Mouse (Mus musculus) forebrain, embryonic 11.5 days (tissue): Measurements from ENCODE around the gene Fam208a. TPM values are rescaled to one million over a fixed set of nuclear protein-coding genes. Genes with fewer than 3 reads are reported as not detected.

Experiments
- ATAC-seq: fragments of 200-750 bp; cut with Nextera tagmentation; replicated peaks from 2 replicates; pipeline ENCODE4 v1.8.0; 2017; ENCODE audit warnings: moderate TSS enrichment; ENCODE audit not compliant: low FRiP score
- DNase-seq: peaks from one replicate; pipeline ENCODE4 v3.0.0-alpha.2; 2017; ENCODE audit warnings: low spot score
- H3K27ac ChIP-seq: fragments of 300-500 bp; sonication (generic); 2 replicates; pipeline ENCODE4 v1.5.1; 2014; ENCODE audit warnings: low read depth, low read length
- H3K27me3 ChIP-seq: fragments of 300-500 bp; sonication (generic); 2 replicates; pipeline ENCODE4 v1.6.1; 2014; ENCODE audit warnings: mild to moderate bottlenecking, low read length, mixed read lengths; ENCODE audit not compliant: control insufficient read depth, insufficient read depth
- H3K36me3 ChIP-seq: fragments of 300-500 bp; sonication (generic); 2 replicates; pipeline ENCODE4 v1.6.1; 2014; ENCODE audit warnings: mild to moderate bottlenecking, low read length, moderate library complexity, mixed read lengths; ENCODE audit not compliant: control insufficient read depth, insufficient read depth
- H3K4me1 ChIP-seq: fragments of 300-500 bp; sonication (generic); replicated peaks from 2 replicates; pipeline ENCODE4 v1.6.1; 2014; ENCODE audit warnings: low read length, mixed read lengths; ENCODE audit not compliant: control insufficient read depth, insufficient read depth
- H3K4me2 ChIP-seq: fragments of 300-500 bp; sonication (generic); 2 replicates; pipeline ENCODE4 v1.6.1; 2014; ENCODE audit warnings: low read depth, mild to moderate bottlenecking, low read length, moderate library complexity, mixed read lengths; ENCODE audit not compliant: severe bottlenecking
- H3K4me3 ChIP-seq: fragments of 300-500 bp; sonication (generic); 2 replicates; pipeline ENCODE4 v1.5.1; 2014; ENCODE audit warnings: low read depth, low read length
- H3K9ac ChIP-seq: fragments of 300-500 bp; sonication (generic); 2 replicates; pipeline ENCODE4 v1.6.1; 2014; ENCODE audit warnings: low read length
- H3K9me3 ChIP-seq: fragments of 300-500 bp; sonication (generic); 2 replicates; pipeline ENCODE4 v1.6.1; 2016; ENCODE audit warnings: low read length, mixed read lengths; ENCODE audit not compliant: control insufficient read depth
- WGBS: fragments of 180-500 bp; shearing (Covaris S2); extraction: QIAGEN DNeasy Blood & Tissue Kit; methylation state at CpG from one replicate; pipeline ENCODE4 v1.1.7; 2014; 5-methylcytosine and 5-hydroxymethylcytosine counted together
- polyA plus RNA-seq: library from polyadenylated mRNA; unstranded; fragments of >200 nt; fragmentation: Nextera tagmentation; extraction: Ambion mirVana; gene quantifications from 2 replicates; pipeline ENCODE4 v1.2.1, GENCODE M21; 2014

Gene Fam208a
- polyA plus RNA-seq, 1 experiment from 2014 or later: 17.4 TPM

- H3K36me3 ChIP-seq: no peaks in the 10 kb centered on the region
- H3K4me3 ChIP-seq: no peak overlapping the region
- no peaks in the 10 kb centered on the region for H3K27me3 ChIP-seq
- H3K4me2 ChIP-seq: no peak overlapping the region
- WGBS: 90% methylated on average over 3 of the region's 3 CpGs
- no peak overlapping the region for H3K9ac ChIP-seq
- ATAC-seq (no peak), DNase-seq (no peak)
- H3K27ac ChIP-seq: no peak overlapping the region
- H3K9me3 ChIP-seq: no peaks in the 10 kb centered on the region
- no peaks in the 10 kb centered on the region for H3K4me1 ChIP-seq
These were observed 20.4 kb upstream of the Fam208a start for GRCm38 (mm10) chr14:27408240-27408639.

- H3K36me3 ChIP-seq: no peaks in the 10 kb centered on the region
- 95% methylated on average over 3 of the region's 3 CpGs for WGBS
- H3K27me3 ChIP-seq: no peaks in the 10 kb centered on the region
- H3K27ac ChIP-seq: no peak overlapping the region
- no peaks in the 10 kb centered on the region for H3K9me3 ChIP-seq
- H3K4me3 ChIP-seq: no peak overlapping the region
- DNase-seq (no peak), ATAC-seq (no peak)
- no peak overlapping the region for H3K4me2 ChIP-seq
- H3K4me1 ChIP-seq: no peaks in the 10 kb centered on the region
- H3K9ac ChIP-seq: no peak overlapping the region
These were observed 19.0 kb upstream of the Fam208a start for GRCm38 (mm10) chr14:27409662-27410061.

GRCm38 (mm10) chr14:27411492-27411891, 17.1 kb upstream of the Fam208a start:
- DNase-seq (no peak), ATAC-seq (no peak)
- Histone ChIP-seq H3K4me3 (no peak overlapping the region), H3K9me3 (no peaks in the 10 kb centered on the region), H3K27me3 (no peaks in the 10 kb centered on the region), H3K36me3 (no peaks in the 10 kb centered on the region), H3K4me2 (no peak overlapping the region), H3K4me1 (no peaks in the 10 kb centered on the region), H3K9ac (no peak overlapping the region), H3K27ac (no peak overlapping the region)
- 92% methylated on average over 7 of the region's 7 CpGs for WGBS

GRCm38 (mm10) chr14:27412699-27413098, 15.9 kb upstream of the Fam208a start:
- Histone ChIP-seq H3K4me2 (no peak overlapping the region), H3K4me1 (no peaks in the 10 kb centered on the region), H3K27me3 (no peaks in the 10 kb centered on the region), H3K9ac (no peak overlapping the region), H3K36me3 (no peaks in the 10 kb centered on the region), H3K27ac (no peak overlapping the region), H3K4me3 (no peak overlapping the region), H3K9me3 (no peaks in the 10 kb centered on the region)
- DNase-seq (no peak), ATAC-seq (no peak)
- 89% methylated on average over 8 of the region's 8 CpGs for WGBS

GRCm38 (mm10) chr14:27413961-27414360, 14.7 kb upstream of the Fam208a start:
- no peak overlapping the region for H3K9ac ChIP-seq
- no peak overlapping the region for H3K4me3 ChIP-seq
- no peak for ATAC-seq
- no peak overlapping the region for H3K27ac ChIP-seq
- no peak overlapping the region for H3K4me2 ChIP-seq
- no peaks in the 10 kb centered on the region for H3K36me3 ChIP-seq
- H3K9me3 ChIP-seq: no peaks in the 10 kb centered on the region
- WGBS: 58% methylated on average over 4 of the region's 4 CpGs
- no peaks in the 10 kb centered on the region for H3K27me3 ChIP-seq
- no peaks in the 10 kb centered on the region for H3K4me1 ChIP-seq
- DNase-seq: no peak

- WGBS: 75% methylated on average over 3 of the region's 3 CpGs
- Histone ChIP-seq H3K9ac (no peak overlapping the region), H3K4me2 (no peak overlapping the region), H3K27me3 (no peaks in the 10 kb centered on the region), H3K36me3 (no peaks in the 10 kb centered on the region), H3K4me3 (no peak overlapping the region), H3K27ac (no peak overlapping the region), H3K4me1 (no peaks in the 10 kb centered on the region), H3K9me3 (no peaks in the 10 kb centered on the region)
- ATAC-seq (no peak), DNase-seq (no peak)
These were observed 7.8 kb upstream of the Fam208a start for GRCm38 (mm10) chr14:27420816-27421215.

GRCm38 (mm10) chr14:27422301-27422700, 6.3 kb upstream of the Fam208a start:
- no peaks in the 10 kb centered on the region for H3K27me3 ChIP-seq
- DNase-seq: no peak
- H3K4me1 ChIP-seq: no peaks in the 10 kb centered on the region
- no peak overlapping the region for H3K27ac ChIP-seq
- H3K4me3 ChIP-seq: no peak overlapping the region
- no peak overlapping the region for H3K9ac ChIP-seq
- no peaks in the 10 kb centered on the region for H3K9me3 ChIP-seq
- no peak overlapping the region for H3K4me2 ChIP-seq
- 94% methylated on average over 1 of the region's 1 CpGs for WGBS
- no peak for ATAC-seq
- no peaks in the 10 kb centered on the region for H3K36me3 ChIP-seq

- Histone ChIP-seq H3K9ac (peak overlapping the region; percentile 93), H3K27ac (peak overlapping the region; percentile 93), H3K4me1 (no peaks in the 10 kb centered on the region), H3K27me3 (no peaks in the 10 kb centered on the region; the same call in 1 of the 2 replicates), H3K9me3 (peaks cover 8% of the 10 kb centered on the region), H3K4me3 (peak overlapping the region; percentile 60), H3K36me3 (no peaks in the 10 kb centered on the region; the same call in 1 of the 2 replicates), H3K4me2 (peak overlapping the region; percentile 89)
- DNase-seq (peak; percentile 88), ATAC-seq (peak; percentile 79)
- 1% methylated on average over 70 of the region's 78 CpGs for WGBS
These were observed 508 bp downstream of the Fam208a start for GRCm38 (mm10) chr14:27428973-27429711.

- Histone ChIP-seq H3K4me1 (no peaks in the 10 kb centered on the region), H3K9me3 (peaks cover 8% of the 10 kb centered on the region), H3K36me3 (no peaks in the 10 kb centered on the region; the same call in 1 of the 2 replicates), H3K27ac (no peak overlapping the region), H3K4me2 (no peak overlapping the region), H3K27me3 (no peaks in the 10 kb centered on the region; the same call in 1 of the 2 replicates), H3K9ac (no peak overlapping the region), H3K4me3 (no peak overlapping the region)
- WGBS: 93% methylated on average over 4 of the region's 4 CpGs
- ATAC-seq: no peak
- no peak for DNase-seq
These were observed 1.6 kb downstream of the Fam208a start for GRCm38 (mm10) chr14:27430280-27430679.
